Mouse (Mus musculus) adrenal gland, postnatal 36 days (tissue): ENCODE measurements at regions not wholly inside any gene's neighbourhood (a gene's known extent, or its start where the extent isn't known, plus 50 kb on each side); places are given as distances from the start of the nearest gene placed in this dataset.
A peak's percentile ranks its signal among the peaks of the same experiment; 100 is the strongest.

Experiments used
- DNase-seq, 2 experiments: peaks; one replicate each; pipeline ENCODE4 v3.0.0; 2021; ENCODE audit warnings: mixed read lengths in 1 of 2

- peak in 1 of 2 experiments; percentile 7 for DNase-seq
Measured at GRCm38 (mm10) chr13:42244240-42245086, 56.8 kb upstream of the Edn1 start.

DNA sequence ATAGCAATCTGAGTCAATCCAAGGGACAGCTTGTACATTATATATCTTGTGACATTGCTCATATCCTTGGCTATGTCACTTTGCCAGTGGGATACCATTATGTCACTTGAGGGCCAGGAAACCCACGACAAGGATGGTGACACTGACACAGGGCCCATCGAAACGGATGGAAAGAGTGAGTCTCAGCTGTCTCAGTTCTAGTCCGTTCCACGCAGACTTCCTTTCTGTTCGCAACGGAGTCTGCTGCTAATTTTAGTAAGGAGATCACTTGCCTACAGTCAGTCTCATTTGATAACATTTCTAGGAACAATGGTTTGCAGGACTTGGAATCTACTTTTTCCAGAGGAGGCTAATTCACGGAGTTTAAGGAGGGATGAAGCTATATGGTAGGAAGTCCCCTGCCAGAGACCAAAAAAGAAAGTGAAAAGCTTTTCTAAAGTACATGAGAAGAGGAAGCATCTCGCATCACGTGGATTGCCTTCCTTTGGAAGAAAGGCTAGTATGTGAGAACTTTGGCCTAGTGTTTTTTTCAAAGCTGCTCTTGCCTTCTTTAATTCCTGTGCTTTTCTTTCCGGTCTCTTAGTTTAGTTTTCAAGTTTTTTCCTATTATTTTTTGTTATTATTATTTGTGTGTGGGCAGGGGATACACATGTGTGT lies 55.4 kb upstream of the Edn1 start:
- DNase-seq, result no peak
